Mouse (Mus musculus) ES-Bruce4 (cell line): ENCODE measurements around the gene Adnp. TPM values are rescaled to one million over a fixed set of nuclear protein-coding genes. Genes with fewer than 3 reads are reported as not detected.

Experiments
- H3K27ac ChIP-seq: 2 replicates; pipeline ENCODE4 v1.5.1; 2012; ENCODE audit warnings: low read length, inconsistent platforms; ENCODE audit not compliant: insufficient read depth
- H3K27me3 ChIP-seq: 2 replicates; pipeline ENCODE4 v1.6.1; 2012; ENCODE audit warnings: mild to moderate bottlenecking, low read length, inconsistent platforms; ENCODE audit not compliant: control insufficient read depth, poor library complexity, insufficient read depth, severe bottlenecking
- H3K36me3 ChIP-seq: 2 replicates; pipeline ENCODE4 v1.6.1; 2012; ENCODE audit warnings: inconsistent platforms, mild to moderate bottlenecking, low read length, moderate library complexity; ENCODE audit not compliant: control insufficient read depth, poor library complexity, insufficient read depth, severe bottlenecking
- H3K4me1 ChIP-seq: one replicate; pipeline ENCODE4 v1.8.1; 2011; ENCODE audit warnings: low read length; ENCODE audit not compliant: control insufficient read depth, insufficient read depth
- H3K4me3 ChIP-seq: 2 replicates; pipeline ENCODE4 v1.5.1; 2011; ENCODE audit warnings: low read depth, mild to moderate bottlenecking, low read length
- H3K9ac ChIP-seq: 2 replicates; pipeline ENCODE4 v1.6.1; 2012; ENCODE audit warnings: low read depth, mild to moderate bottlenecking, inconsistent platforms; ENCODE audit not compliant: poor library complexity, severe bottlenecking
- H3K9me3 ChIP-seq: replicated peaks from 2 replicates; pipeline ENCODE4 v1.6.1; 2012; ENCODE audit warnings: mild to moderate bottlenecking, low read length, inconsistent platforms; ENCODE audit not compliant: control insufficient read depth, poor library complexity, insufficient read depth, severe bottlenecking
- CTCF ChIP-seq: IDR thresholded peaks from one replicate; pipeline ENCODE4 v1.8.1; 2011; ENCODE audit warnings: low read depth, low read length
- EP300 ChIP-seq: IDR thresholded peaks from 2 replicates; pipeline ENCODE4 v1.6.1; 2011; ENCODE audit warnings: low read depth, low read length; ENCODE audit not compliant: insufficient read depth
- POLR2A ChIP-seq: IDR thresholded peaks from one replicate; pipeline ENCODE4 v1.8.1; 2011; ENCODE audit warnings: low read length; ENCODE audit not compliant: insufficient read depth
- polyA plus RNA-seq: library from polyadenylated mRNA; stranded (reverse); fragments of >200 nt; gene quantifications from 2 replicates; pipeline ENCODE4 v1.2.4, GENCODE M21; 2011; ENCODE audit warnings: low read depth; ENCODE audit not compliant: missing spikeins, insufficient read depth, insufficient read length

Adnp gene
- polyA plus RNA-seq, 1 experiment: 72.7 TPM

DNA sequence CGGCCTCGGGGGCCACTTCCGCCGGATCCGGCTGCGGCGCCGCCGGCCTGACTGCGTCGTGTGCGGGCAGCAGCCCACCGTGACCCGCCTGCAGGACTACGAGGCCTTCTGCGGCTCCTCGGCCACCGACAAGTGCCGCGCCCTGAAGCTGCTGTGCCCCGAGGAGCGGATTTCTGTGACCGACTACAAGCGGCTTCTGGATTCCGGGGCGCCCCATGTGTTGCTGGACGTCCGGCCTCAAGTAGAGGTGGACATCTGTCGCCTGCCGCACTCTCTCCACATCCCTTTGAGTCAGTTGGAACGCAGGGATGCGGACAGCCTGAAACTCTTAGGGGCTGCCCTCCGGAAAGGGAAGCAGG is 24.5 kb upstream of the Adnp start:
- Histone ChIP-seq H3K27me3 (no peaks in the 10 kb centered on the region), H3K36me3 (peaks cover 6% of the 10 kb centered on the region; the same call in 1 of the 2 replicates), H3K4me1 (peaks cover 2% of the 10 kb centered on the region), H3K4me3 (peak overlapping the region; percentile 95), H3K27ac (no peak overlapping the region), H3K9me3 (no peaks in the 10 kb centered on the region), H3K9ac (peak overlapping the region; percentile 87)
- no peak for TF ChIP-seq POLR2A
- TF ChIP-seq CTCF: no peak
- TF ChIP-seq EP300: no peak

DNA sequence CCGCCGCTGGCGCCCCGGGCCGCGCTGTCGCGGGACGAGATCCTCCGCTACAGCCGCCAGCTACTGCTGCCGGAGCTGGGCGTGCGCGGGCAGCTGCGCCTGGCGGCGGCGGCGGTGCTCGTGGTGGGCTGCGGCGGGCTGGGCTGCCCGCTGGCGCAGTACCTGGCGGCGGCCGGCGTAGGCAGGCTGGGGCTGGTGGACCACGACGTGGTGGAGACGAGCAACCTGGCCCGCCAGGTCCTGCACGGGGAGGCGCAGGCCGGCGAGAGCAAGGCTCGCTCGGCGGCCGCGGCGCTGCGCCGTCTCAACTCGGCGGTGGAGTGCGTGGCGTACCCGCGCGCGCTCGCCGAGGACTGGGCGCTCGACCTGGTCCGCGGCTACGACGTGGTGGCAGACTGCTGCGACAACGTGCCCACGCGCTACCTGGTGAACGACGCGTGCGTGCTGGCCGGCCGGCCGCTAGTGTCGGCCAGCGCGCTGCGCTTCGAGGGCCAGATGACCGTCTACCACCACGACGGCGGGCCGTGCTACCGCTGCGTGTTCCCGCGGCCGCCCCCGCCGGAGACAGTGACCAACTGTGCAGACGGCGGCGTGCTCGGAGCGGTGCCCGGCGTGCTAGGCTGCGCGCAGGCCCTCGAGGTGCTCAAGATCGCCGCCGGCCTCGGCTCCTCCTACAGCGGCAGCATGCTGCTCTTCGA is 24.0 kb upstream of the Adnp start:
- TF ChIP-seq EP300: no peak
- TF ChIP-seq POLR2A: no peak
- TF ChIP-seq CTCF: no peak
- Histone ChIP-seq H3K9ac (peak overlapping the region; percentile 87), H3K4me1 (peaks cover 2% of the 10 kb centered on the region), H3K27me3 (no peaks in the 10 kb centered on the region), H3K27ac (no peak overlapping the region), H3K9me3 (no peaks in the 10 kb centered on the region), H3K36me3 (peaks cover 10% of the 10 kb centered on the region), H3K4me3 (peak overlapping the region; percentile 95)

DNA sequence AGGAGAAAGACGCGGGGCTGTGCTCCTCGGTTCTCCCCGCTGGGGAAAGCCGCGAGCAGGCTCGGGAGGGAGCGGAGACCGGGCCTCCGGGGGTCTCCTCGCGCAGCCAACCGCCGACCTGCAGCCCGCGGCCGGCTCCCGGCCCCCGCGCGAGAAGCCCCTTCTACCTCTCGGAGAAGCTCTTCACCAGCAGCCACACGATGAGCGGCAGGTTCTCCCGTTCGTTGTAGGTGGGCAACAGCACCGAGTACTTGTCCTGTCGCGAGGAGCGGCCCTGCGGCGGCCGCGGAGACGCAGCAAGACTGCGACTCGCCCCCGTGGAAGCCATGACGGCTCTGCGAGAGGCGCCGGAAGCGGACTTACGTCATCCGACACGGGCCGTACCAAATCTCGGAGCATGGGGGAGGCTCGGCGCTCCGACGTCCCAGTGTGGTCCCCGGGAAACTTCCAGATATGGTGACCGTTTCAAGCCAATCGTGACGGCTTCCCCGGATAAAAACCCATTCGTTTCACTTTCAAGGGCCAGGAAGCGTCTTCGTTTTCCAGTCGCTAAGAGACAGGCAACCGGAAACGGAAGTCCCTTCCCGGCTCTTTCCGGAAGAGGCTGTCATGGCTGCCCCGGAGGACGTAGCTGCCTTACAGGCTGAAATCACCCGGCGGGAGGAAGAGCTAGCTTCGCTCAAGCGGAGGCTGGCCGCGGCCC is 23.3 kb upstream of the Adnp start, which contains the start of the genes Gm20716, Dpm1 and Mocs3:
Gene Gm20716, minus strand, starts transcription at position 339 of the 703 bp plus-strand sequence.
Gene Dpm1, minus strand, starts transcription at position 566 of the 703 bp plus-strand sequence.
Gene Mocs3, plus strand, starts transcription at position 597 of the 703 bp plus-strand sequence.
- no peaks in the 10 kb centered on the region for H3K9me3 ChIP-seq
- TF ChIP-seq POLR2A (peak; percentile 89), EP300 (no peak), CTCF (no peak)
- peak within 1 kb of the TSS; percentile 63 for H3K27ac ChIP-seq
- no peaks in the 10 kb centered on the region for H3K27me3 ChIP-seq
- peak within 1 kb of the TSS; percentile 95 for H3K4me3 ChIP-seq
- peaks cover 2% of the 10 kb centered on the region for H3K4me1 ChIP-seq
- peak within 1 kb of the TSS; percentile 87 for H3K9ac ChIP-seq
- peaks cover 12% of the 10 kb centered on the region for H3K36me3 ChIP-seq

DNA sequence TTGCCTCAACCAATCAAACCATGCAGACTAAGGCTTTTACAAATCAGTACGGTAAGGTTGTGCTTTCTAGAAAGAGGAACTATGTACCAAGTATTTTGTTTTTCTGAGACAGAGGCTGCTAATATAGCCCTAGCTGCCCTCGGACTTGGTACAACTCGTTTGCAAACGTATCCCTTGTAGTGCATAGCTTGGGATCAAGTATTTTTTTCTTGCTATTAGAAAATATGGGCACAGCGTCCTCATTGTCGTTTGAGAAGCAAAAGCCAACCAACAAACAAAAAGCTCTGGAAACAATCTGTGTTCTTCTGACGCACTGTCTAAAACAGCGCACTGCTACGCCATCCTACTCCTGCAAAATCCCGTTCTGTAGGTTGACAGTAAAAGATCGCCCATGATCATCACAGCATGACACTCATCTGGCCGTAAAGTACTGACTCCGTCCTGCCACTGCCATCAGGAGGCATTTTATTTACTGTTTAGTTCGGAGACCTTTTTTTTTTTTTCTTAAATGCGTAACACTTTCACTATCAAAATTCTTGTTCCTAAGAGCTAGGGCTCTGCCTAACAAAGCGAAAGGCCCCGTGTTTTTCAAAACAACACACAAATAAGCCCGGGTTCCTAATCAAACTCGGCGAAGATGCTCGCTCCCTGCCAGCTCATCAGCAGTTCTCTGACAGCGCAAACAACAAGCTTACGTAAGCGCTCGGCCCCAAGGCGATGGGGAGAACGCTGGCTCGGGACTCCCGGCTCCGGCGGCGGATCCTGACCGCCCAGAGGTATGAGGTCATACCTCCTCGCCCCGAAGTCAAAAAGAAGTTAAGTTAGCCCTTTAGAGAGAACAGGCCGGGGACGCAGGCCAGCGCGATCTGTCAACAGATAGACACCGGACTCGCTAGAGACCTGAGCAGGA is 22.5 kb upstream of the Adnp start:
- Histone ChIP-seq H3K9me3 (no peaks in the 10 kb centered on the region), H3K4me3 (peak overlapping the region; percentile 95), H3K27ac (no peak overlapping the region), H3K4me1 (peaks cover 2% of the 10 kb centered on the region), H3K9ac (peak overlapping the region; percentile 87), H3K27me3 (no peaks in the 10 kb centered on the region), H3K36me3 (peaks cover 20% of the 10 kb centered on the region)
- TF ChIP-seq EP300 (no peak), POLR2A (no peak), CTCF (no peak)

DNA sequence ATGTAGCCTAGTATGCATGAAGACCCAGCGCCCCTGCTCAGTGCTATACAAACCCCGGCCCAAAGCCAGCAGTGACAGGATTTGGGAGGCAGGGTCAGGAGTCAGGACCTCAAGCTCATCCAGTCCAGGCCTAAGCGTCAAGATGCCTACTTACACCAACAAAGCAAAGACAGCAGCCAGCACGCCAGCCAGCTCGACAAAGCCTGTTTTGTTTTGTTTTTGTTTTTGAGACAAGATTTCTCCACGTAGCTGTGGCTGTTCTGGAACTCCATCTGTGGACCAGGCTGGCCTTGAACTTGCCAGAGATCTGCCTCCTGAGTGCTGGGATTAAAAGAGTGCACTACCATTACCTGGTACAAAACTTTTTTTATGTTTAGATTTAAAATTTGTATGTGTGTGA is 16.4 kb upstream of the Adnp start:
- Histone ChIP-seq H3K4me1 (no peaks in the 10 kb centered on the region), H3K4me3 (no peak overlapping the region), H3K27ac (no peak overlapping the region), H3K9ac (no peak overlapping the region), H3K36me3 (peaks cover 41% of the 10 kb centered on the region), H3K9me3 (no peaks in the 10 kb centered on the region), H3K27me3 (no peaks in the 10 kb centered on the region)
- TF ChIP-seq CTCF (no peak), POLR2A (no peak), EP300 (no peak)
